Mouse (Mus musculus) erythroblast, embryonic 14.5 days (primary cell): ENCODE data around the gene Cbln1. TPM values are rescaled to one million over a fixed set of nuclear protein-coding genes. Genes with fewer than 3 reads are reported as not detected.

Experiments
- H3K27me3 ChIP-seq: 2 replicates; pipeline ENCODE4 v1.6.1; 2012; ENCODE audit warnings: inconsistent platforms; ENCODE audit not compliant: control insufficient read depth
- H3K36me3 ChIP-seq: 2 replicates; pipeline ENCODE4 v1.6.1; 2012; ENCODE audit warnings: mild to moderate bottlenecking, inconsistent platforms; ENCODE audit not compliant: control insufficient read depth
- H3K4me1 ChIP-seq: 2 replicates; pipeline ENCODE4 v1.6.1; 2012; ENCODE audit warnings: inconsistent platforms; ENCODE audit not compliant: control insufficient read depth
- H3K4me3 ChIP-seq: replicated peaks from 2 replicates; pipeline ENCODE3; 2012; ENCODE audit warnings: moderate library complexity, mild to moderate bottlenecking, inconsistent platforms
- H3K9me3 ChIP-seq: 2 replicates; pipeline ENCODE4 v1.6.1; 2012; ENCODE audit warnings: low read length, inconsistent platforms, mixed read lengths; ENCODE audit not compliant: control insufficient read depth
- GATA1 ChIP-seq: IDR thresholded peaks from 2 replicates; pipeline ENCODE4 v1.6.1; 2012; ENCODE audit warnings: low read length, inconsistent platforms, mixed read lengths
- TAL1 ChIP-seq: IDR thresholded peaks from 3 replicates; pipeline ENCODE4 v1.6.1; 2012; ENCODE audit warnings: low read length, inconsistent platforms, mixed read lengths
- polyA plus RNA-seq: library from polyadenylated mRNA; stranded (reverse); fragments of >175 nt; gene quantifications from 2 replicates; pipeline ENCODE4 v1.2.3, GENCODE M21; 2012

The Cbln1 gene
- not detected in 2 replicates for polyA plus RNA-seq

GRCm38 (mm10) chr8:87472271-87473236 lies at the start of gene Cbln1:
Cbln1 (minus strand) TSS chr8:87472609.
- TF ChIP-seq TAL1 (no peak), GATA1 (no peak)
- H3K27me3 ChIP-seq: peaks cover 89% of the 10 kb centered on the region
- peaks cover 16% of the 10 kb centered on the region for H3K9me3 ChIP-seq
- peak within 1 kb of the TSS; percentile 43 for H3K4me3 ChIP-seq
- peaks cover 12% of the 10 kb centered on the region for H3K4me1 ChIP-seq
- no peaks in the 10 kb centered on the region for H3K36me3 ChIP-seq

- no peaks in the 10 kb centered on the region for H3K4me1 ChIP-seq
- H3K4me3 ChIP-seq: no peak overlapping the region
- no peaks in the 10 kb centered on the region for H3K36me3 ChIP-seq
- no peak for TF ChIP-seq TAL1
- no peak for TF ChIP-seq GATA1
- H3K9me3 ChIP-seq: 0 out of 2 replicates have a peak, but pooled peaks cover 2% of the 10 kb centered on the region
- H3K27me3 ChIP-seq: no peaks in the 10 kb centered on the region
Observed at GRCm38 (mm10) chr8:87517132-87517531, 44.7 kb upstream of the Cbln1 start.

GRCm38 (mm10) chr8:87513796-87514195 lies 41.4 kb upstream of the Cbln1 start:
- no peaks in the 10 kb centered on the region for H3K4me1 ChIP-seq
- H3K27me3 ChIP-seq: no peaks in the 10 kb centered on the region
- H3K4me3 ChIP-seq: no peak overlapping the region
- no peaks in the 10 kb centered on the region for H3K36me3 ChIP-seq
- H3K9me3 ChIP-seq: 0 out of 2 replicates have a peak, but pooled peaks cover 2% of the 10 kb centered on the region
- no peak for TF ChIP-seq GATA1
- TF ChIP-seq TAL1: no peak

DNA sequence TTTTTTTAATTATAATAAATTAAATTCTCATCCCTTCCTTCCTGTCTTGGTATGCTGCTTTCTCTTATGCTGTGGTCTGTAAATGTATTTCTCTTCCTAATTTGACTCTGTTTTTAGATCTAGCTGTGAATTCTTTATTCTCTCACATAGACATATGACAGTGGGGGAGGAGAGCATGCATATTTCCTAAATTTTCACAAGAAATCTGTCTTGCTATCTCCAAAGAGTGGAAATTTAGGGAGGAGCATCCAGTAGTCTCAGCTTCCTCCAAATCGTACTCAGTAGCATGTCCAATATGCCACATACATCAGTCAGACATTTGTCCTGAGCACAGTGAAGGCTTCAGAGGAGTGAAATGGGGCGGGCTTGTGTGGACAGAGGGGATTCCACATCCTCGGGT lies 40.9 kb upstream of the Cbln1 start:
- no peak overlapping the region for H3K4me3 ChIP-seq
- TF ChIP-seq TAL1: no peak
- TF ChIP-seq GATA1: no peak
- H3K36me3 ChIP-seq: no peaks in the 10 kb centered on the region

GRCm38 (mm10) chr8:87512636-87513035 lies 40.2 kb upstream of the Cbln1 start:
- H3K4me1 ChIP-seq: no peaks in the 10 kb centered on the region
- H3K36me3 ChIP-seq: no peaks in the 10 kb centered on the region
- no peaks in the 10 kb centered on the region for H3K27me3 ChIP-seq
- 0 out of 2 replicates have a peak, but pooled peaks cover 2% of the 10 kb centered on the region for H3K9me3 ChIP-seq
- no peak overlapping the region for H3K4me3 ChIP-seq
- TF ChIP-seq GATA1 (no peak), TAL1 (no peak)

More for the DNA sequence above, 40.9 kb upstream of the Cbln1 start:
- 0 out of 2 replicates have a peak, but pooled peaks cover 2% of the 10 kb centered on the region for H3K9me3 ChIP-seq
- H3K4me1 ChIP-seq: no peaks in the 10 kb centered on the region
- H3K27me3 ChIP-seq: no peaks in the 10 kb centered on the region

DNA sequence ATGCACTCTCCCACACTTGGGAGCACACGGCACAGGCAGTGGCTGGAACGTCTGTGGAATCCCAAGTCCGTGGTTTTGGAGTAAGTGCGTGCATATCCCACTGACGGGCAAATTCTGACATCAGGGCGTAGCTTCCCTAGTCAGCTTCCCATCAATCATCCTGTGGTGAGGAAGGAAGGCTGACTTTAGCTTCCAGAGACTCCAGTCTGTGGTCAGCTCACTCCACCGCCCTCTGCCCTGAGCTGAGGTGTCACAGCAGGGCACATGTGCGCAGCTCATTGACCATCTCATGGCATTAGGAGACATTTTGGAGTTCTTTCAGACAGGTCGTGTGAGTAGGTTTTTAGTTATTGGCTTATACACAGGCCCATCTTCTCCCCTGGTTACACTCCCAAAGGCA lies 34.6 kb upstream of the Cbln1 start:
- no peaks in the 10 kb centered on the region for H3K27me3 ChIP-seq
- no peak for TF ChIP-seq TAL1
- TF ChIP-seq GATA1: no peak
- H3K4me1 ChIP-seq: no peaks in the 10 kb centered on the region
- H3K4me3 ChIP-seq: no peak overlapping the region
- no peaks in the 10 kb centered on the region for H3K36me3 ChIP-seq
- H3K9me3 ChIP-seq: no peaks in the 10 kb centered on the region

DNA sequence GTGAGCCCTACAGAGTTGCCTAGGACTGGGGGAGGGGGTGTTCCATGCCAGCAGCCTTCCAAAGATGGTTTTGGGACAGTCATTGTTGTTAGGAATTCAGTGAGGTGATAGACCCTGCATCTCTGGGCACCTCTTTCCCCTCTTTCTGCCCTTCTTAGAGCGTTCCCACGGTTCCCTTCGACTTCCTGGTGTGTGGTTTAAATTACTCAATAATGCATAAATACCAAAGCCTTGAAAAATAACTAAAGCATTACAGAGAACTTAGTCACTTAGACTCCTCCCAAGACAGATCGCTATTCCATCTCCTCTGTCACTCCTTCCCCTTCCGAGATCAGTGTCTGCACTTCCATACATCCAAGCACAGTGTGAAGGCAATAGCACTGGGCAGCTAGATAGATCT lies 32.0 kb upstream of the Cbln1 start:
- TF ChIP-seq TAL1 (no peak), GATA1 (no peak)
- H3K9me3 ChIP-seq: no peaks in the 10 kb centered on the region

GRCm38 (mm10) chr8:87502684-87503083 lies 30.3 kb upstream of the Cbln1 start:
- Histone ChIP-seq H3K27me3 (no peaks in the 10 kb centered on the region), H3K4me3 (no peak overlapping the region), H3K36me3 (no peaks in the 10 kb centered on the region), H3K9me3 (no peaks in the 10 kb centered on the region), H3K4me1 (no peaks in the 10 kb centered on the region)
- no peak for TF ChIP-seq GATA1
- no peak for TF ChIP-seq TAL1

More for the DNA sequence above, 32.0 kb upstream of the Cbln1 start:
- H3K4me3 ChIP-seq: no peak overlapping the region
- H3K4me1 ChIP-seq: no peaks in the 10 kb centered on the region
- H3K27me3 ChIP-seq: no peaks in the 10 kb centered on the region
- no peaks in the 10 kb centered on the region for H3K36me3 ChIP-seq

DNA sequence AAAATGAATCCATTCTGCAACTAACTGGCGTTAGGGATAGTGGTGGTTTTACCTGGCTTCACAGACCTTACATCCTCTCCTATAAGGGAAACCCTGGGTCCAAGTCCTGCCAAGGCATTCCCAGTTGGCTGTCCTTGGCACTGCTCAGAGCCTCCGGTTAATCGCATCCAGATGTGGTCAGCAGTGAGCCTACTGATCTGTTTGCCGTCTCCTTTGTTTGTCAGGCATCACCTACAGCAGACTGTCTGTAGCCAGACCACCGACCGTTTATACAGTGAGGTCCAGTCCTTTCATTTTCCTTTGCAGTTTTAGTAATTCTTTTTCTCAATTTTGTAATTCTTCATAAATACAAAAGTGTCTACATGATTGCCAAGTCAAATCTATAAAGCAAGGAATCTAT lies 25.2 kb upstream of the Cbln1 start:
- H3K4me1 ChIP-seq: no peaks in the 10 kb centered on the region
- TF ChIP-seq TAL1 (no peak), GATA1 (no peak)
- no peaks in the 10 kb centered on the region for H3K36me3 ChIP-seq
- no peak overlapping the region for H3K4me3 ChIP-seq
- H3K27me3 ChIP-seq: no peaks in the 10 kb centered on the region
- H3K9me3 ChIP-seq: no peaks in the 10 kb centered on the region
